Mouse (Mus musculus) ES-Bruce4 (cell line): Measurements from ENCODE around the gene Snx30. TPM values are rescaled to one million over a fixed set of nuclear protein-coding genes. Genes with fewer than 3 reads are reported as not detected.
A peak's percentile ranks its signal among the peaks of the same experiment; 100 is the strongest.

Experiments
- H3K27ac ChIP-seq: 2 replicates; pipeline ENCODE4 v1.5.1; 2012; ENCODE audit warnings: low read length, inconsistent platforms; ENCODE audit not compliant: insufficient read depth
- H3K27me3 ChIP-seq: 2 replicates; pipeline ENCODE4 v1.6.1; 2012; ENCODE audit warnings: mild to moderate bottlenecking, low read length, inconsistent platforms; ENCODE audit not compliant: control insufficient read depth, poor library complexity, insufficient read depth, severe bottlenecking
- H3K36me3 ChIP-seq: 2 replicates; pipeline ENCODE4 v1.6.1; 2012; ENCODE audit warnings: inconsistent platforms, mild to moderate bottlenecking, low read length, moderate library complexity; ENCODE audit not compliant: control insufficient read depth, poor library complexity, insufficient read depth, severe bottlenecking
- H3K4me1 ChIP-seq: one replicate; pipeline ENCODE4 v1.8.1; 2011; ENCODE audit warnings: low read length; ENCODE audit not compliant: control insufficient read depth, insufficient read depth
- H3K4me3 ChIP-seq: 2 replicates; pipeline ENCODE4 v1.5.1; 2011; ENCODE audit warnings: low read depth, mild to moderate bottlenecking, low read length
- H3K9ac ChIP-seq: 2 replicates; pipeline ENCODE4 v1.6.1; 2012; ENCODE audit warnings: low read depth, mild to moderate bottlenecking, inconsistent platforms; ENCODE audit not compliant: poor library complexity, severe bottlenecking
- H3K9me3 ChIP-seq: replicated peaks from 2 replicates; pipeline ENCODE4 v1.6.1; 2012; ENCODE audit warnings: mild to moderate bottlenecking, low read length, inconsistent platforms; ENCODE audit not compliant: control insufficient read depth, poor library complexity, insufficient read depth, severe bottlenecking
- CTCF ChIP-seq: IDR thresholded peaks from one replicate; pipeline ENCODE4 v1.8.1; 2011; ENCODE audit warnings: low read depth, low read length
- EP300 ChIP-seq: IDR thresholded peaks from 2 replicates; pipeline ENCODE4 v1.6.1; 2011; ENCODE audit warnings: low read depth, low read length; ENCODE audit not compliant: insufficient read depth
- POLR2A ChIP-seq: IDR thresholded peaks from one replicate; pipeline ENCODE4 v1.8.1; 2011; ENCODE audit warnings: low read length; ENCODE audit not compliant: insufficient read depth
- polyA plus RNA-seq: library from polyadenylated mRNA; stranded (reverse); fragments of >200 nt; gene quantifications from 2 replicates; pipeline ENCODE4 v1.2.4, GENCODE M21; 2011; ENCODE audit warnings: low read depth; ENCODE audit not compliant: missing spikeins, insufficient read depth, insufficient read length

Snx30 gene
- polyA plus RNA-seq, 1 experiment = 23.1 TPM

GRCm38 (mm10) chr4:59873830-59874229 is 68.2 kb downstream of the Snx30 start:
- H3K4me1 ChIP-seq = peaks cover 3% of the 10 kb centered on the region
- no peaks in the 10 kb centered on the region; the same call in 1 of the 2 replicates for H3K36me3 ChIP-seq
- H3K4me3 ChIP-seq = no peak overlapping the region
- H3K27me3 ChIP-seq = no peaks in the 10 kb centered on the region
- no peaks in the 10 kb centered on the region for H3K9me3 ChIP-seq
- no peak for TF ChIP-seq EP300
- peak; percentile 58 for TF ChIP-seq CTCF
- no peak overlapping the region for H3K27ac ChIP-seq
- H3K9ac ChIP-seq = no peak overlapping the region

GRCm38 (mm10) chr4:59876570-59876969 is 70.9 kb downstream of the Snx30 start:
- Histone ChIP-seq H3K36me3 (peaks cover 3% of the 10 kb centered on the region; the same call in 1 of the 2 replicates), H3K27me3 (no peaks in the 10 kb centered on the region), H3K9me3 (no peaks in the 10 kb centered on the region), H3K4me3 (no peak overlapping the region), H3K27ac (no peak overlapping the region), H3K9ac (no peak overlapping the region), H3K4me1 (peaks cover 8% of the 10 kb centered on the region)
- no peak for TF ChIP-seq CTCF

GRCm38 (mm10) chr4:59877025-59877424 is 71.4 kb downstream of the Snx30 start:
- no peaks in the 10 kb centered on the region for H3K9me3 ChIP-seq
- H3K27me3 ChIP-seq = no peaks in the 10 kb centered on the region
- no peak overlapping the region for H3K4me3 ChIP-seq
- H3K4me1 ChIP-seq = peaks cover 8% of the 10 kb centered on the region
- peaks cover 3% of the 10 kb centered on the region; the same call in 1 of the 2 replicates for H3K36me3 ChIP-seq
- no peak overlapping the region for H3K9ac ChIP-seq
- no peak for TF ChIP-seq CTCF
- TF ChIP-seq POLR2A = no peak
- TF ChIP-seq EP300 = no peak
- H3K27ac ChIP-seq = no peak overlapping the region

- H3K4me1 ChIP-seq = peaks cover 9% of the 10 kb centered on the region
- H3K27ac ChIP-seq = no peak overlapping the region
- peaks cover 3% of the 10 kb centered on the region; the same call in 1 of the 2 replicates for H3K36me3 ChIP-seq
- no peak overlapping the region for H3K4me3 ChIP-seq
- TF ChIP-seq EP300 = no peak
- no peak overlapping the region for H3K9ac ChIP-seq
- no peaks in the 10 kb centered on the region for H3K27me3 ChIP-seq
- H3K9me3 ChIP-seq = no peaks in the 10 kb centered on the region
Measured at GRCm38 (mm10) chr4:59878595-59878994, 73.0 kb downstream of the Snx30 start.

- no peaks in the 10 kb centered on the region for H3K9me3 ChIP-seq
- peak overlapping the region; percentile 38; the same call in 1 of the 2 replicates for H3K27ac ChIP-seq
- no peak overlapping the region for H3K4me3 ChIP-seq
- H3K27me3 ChIP-seq = no peaks in the 10 kb centered on the region
- no peak overlapping the region for H3K9ac ChIP-seq
- peaks cover 3% of the 10 kb centered on the region; the same call in 1 of the 2 replicates for H3K36me3 ChIP-seq
- TF ChIP-seq EP300 = no peak
- no peak for TF ChIP-seq CTCF
- TF ChIP-seq POLR2A = no peak
- H3K4me1 ChIP-seq = peaks cover 13% of the 10 kb centered on the region
Measured at GRCm38 (mm10) chr4:59879444-59879843, 73.8 kb downstream of the Snx30 start.

- Histone ChIP-seq H3K27me3 (no peaks in the 10 kb centered on the region), H3K9me3 (no peaks in the 10 kb centered on the region), H3K4me1 (peaks cover 15% of the 10 kb centered on the region), H3K4me3 (no peak overlapping the region), H3K9ac (no peak overlapping the region), H3K27ac (peak overlapping the region; percentile 59), H3K36me3 (peaks cover 3% of the 10 kb centered on the region; the same call in 1 of the 2 replicates)
- no peak for TF ChIP-seq POLR2A
- TF ChIP-seq CTCF = no peak
- TF ChIP-seq EP300 = no peak
Measured at GRCm38 (mm10) chr4:59880725-59881124, 75.1 kb downstream of the Snx30 start.
